Mouse (Mus musculus) intestine, embryonic 15.5 days (tissue): ENCODE measurements around the gene Syncrip. TPM values are rescaled to one million over a fixed set of nuclear protein-coding genes. Genes with fewer than 3 reads are reported as not detected.
A peak's percentile ranks its signal among the peaks of the same experiment; 100 is the strongest.
"Not testable (repeated sequence)": the region's sequence is repeated elsewhere in the genome, so short reads cannot be mapped to it uniquely, and the experiment has no call there.

ENCODE experiments used
- ATAC-seq: fragments of 200-750 bp; cut with Nextera tagmentation; 2 replicates; pipeline ENCODE4 v1.8.0; 2017; ENCODE audit warnings: moderate TSS enrichment, moderate library complexity
- H3K27ac ChIP-seq: fragments of 300-500 bp; sonication (generic); 2 replicates; pipeline ENCODE4 v1.5.1; 2015; ENCODE audit warnings: mild to moderate bottlenecking, inconsistent platforms
- H3K27me3 ChIP-seq: fragments of 300-500 bp; sonication (generic); replicated peaks from 2 replicates; pipeline ENCODE4 v1.6.1; 2015; ENCODE audit warnings: inconsistent platforms
- H3K36me3 ChIP-seq: fragments of 300-500 bp; sonication (generic); 2 replicates; pipeline ENCODE4 v1.6.1; 2015; ENCODE audit warnings: inconsistent platforms
- H3K4me1 ChIP-seq: fragments of 300-500 bp; sonication (generic); replicated peaks from 2 replicates; pipeline ENCODE4 v1.6.1; 2015; ENCODE audit warnings: inconsistent platforms
- H3K4me2 ChIP-seq: fragments of 300-500 bp; sonication (generic); replicated peaks from 2 replicates; pipeline ENCODE4 v1.6.1; 2015; ENCODE audit warnings: mild to moderate bottlenecking, inconsistent platforms
- H3K4me3 ChIP-seq: fragments of 300-500 bp; sonication (generic); replicated peaks from 2 replicates; pipeline ENCODE4 v1.5.1; 2015; ENCODE audit warnings: inconsistent platforms
- H3K9ac ChIP-seq: fragments of 300-500 bp; sonication (generic); 2 replicates; pipeline ENCODE4 v1.6.1; 2015; ENCODE audit warnings: inconsistent platforms
- H3K9me3 ChIP-seq: fragments of 300-500 bp; sonication (generic); 2 replicates; pipeline ENCODE4 v1.6.1; 2016; ENCODE audit warnings: inconsistent platforms
- WGBS: fragments of 180-500 bp; shearing (Covaris S2); methylation state at CpG from one replicate; pipeline ENCODE4 v1.1.7; 2015; 5-methylcytosine and 5-hydroxymethylcytosine counted together
- polyA plus RNA-seq: library from polyadenylated mRNA; unstranded; fragments of >200 nt; fragmentation: Nextera tagmentation; extraction: Ambion mirVana; gene quantifications from 2 replicates; pipeline ENCODE4 v1.2.1, GENCODE M21; 2015

The Syncrip gene
- polyA plus RNA-seq, result 78.3 and 98.9 TPM in 2 replicates

- not testable (repeated sequence) for H3K4me1 ChIP-seq, H3K9me3 ChIP-seq, H3K36me3 ChIP-seq, H3K27me3 ChIP-seq
- Histone ChIP-seq H3K4me2 (peak within 1 kb of the TSS; percentile 63), H3K9ac (peak within 1 kb of the TSS; percentile 96), H3K4me3 (peak within 1 kb of the TSS; percentile 100), H3K27ac (peak within 1 kb of the TSS; percentile 99)
- peak; percentile 96 for ATAC-seq
- under 1% methylated on average over 58 of the region's 68 CpGs for WGBS
These were observed at the start of gene Syncrip for GRCm38 (mm10) chr9:88482230-88482828. Gene Syncrip (minus strand): TSS chr9:88482574.

- ATAC-seq, result no peak
- Histone ChIP-seq H3K9ac (no peak overlapping the region), H3K27me3 (no peaks in the 10 kb centered on the region), H3K27ac (no peak overlapping the region), H3K4me2 (no peak overlapping the region), H3K4me1 (no peaks in the 10 kb centered on the region), H3K4me3 (no peak overlapping the region), H3K9me3 (no peaks in the 10 kb centered on the region), H3K36me3 (no peaks in the 10 kb centered on the region)
- 62% methylated on average over 5 of the region's 5 CpGs for WGBS
These were observed 47.7 kb upstream of the Syncrip start for GRCm38 (mm10) chr9:88529979-88530580.

- H3K27me3 ChIP-seq, result no peaks in the 10 kb centered on the region
- no peaks in the 10 kb centered on the region for H3K9me3 ChIP-seq
- no peak overlapping the region for H3K27ac ChIP-seq
- H3K4me2 ChIP-seq, result no peak overlapping the region
- WGBS, result 80% methylated on average over 3 of the region's 3 CpGs
- H3K4me3 ChIP-seq, result no peak overlapping the region
- no peaks in the 10 kb centered on the region for H3K36me3 ChIP-seq
- no peak overlapping the region for H3K9ac ChIP-seq
- H3K4me1 ChIP-seq, result no peaks in the 10 kb centered on the region
- ATAC-seq, result no peak
These were observed 47.2 kb upstream of the Syncrip start for GRCm38 (mm10) chr9:88529571-88529970.

- no peak for ATAC-seq
- no peaks in the 10 kb centered on the region for H3K27me3 ChIP-seq
- H3K9ac ChIP-seq, result no peak overlapping the region
- WGBS, result 84% methylated on average over 5 of the region's 5 CpGs
- no peak overlapping the region for H3K27ac ChIP-seq
- H3K36me3 ChIP-seq, result no peaks in the 10 kb centered on the region
- H3K4me1 ChIP-seq, result no peaks in the 10 kb centered on the region
- H3K4me3 ChIP-seq, result no peak overlapping the region
- no peaks in the 10 kb centered on the region for H3K9me3 ChIP-seq
- no peak overlapping the region for H3K4me2 ChIP-seq
These were observed 46.4 kb upstream of the Syncrip start for GRCm38 (mm10) chr9:88528736-88529135.

- H3K27me3 ChIP-seq, result no peaks in the 10 kb centered on the region
- no peak overlapping the region for H3K4me3 ChIP-seq
- no peak overlapping the region for H3K27ac ChIP-seq
- H3K4me2 ChIP-seq, result no peak overlapping the region
- 72% methylated on average over 4 of the region's 4 CpGs for WGBS
- no peaks in the 10 kb centered on the region for H3K4me1 ChIP-seq
- no peak overlapping the region for H3K9ac ChIP-seq
- no peaks in the 10 kb centered on the region for H3K36me3 ChIP-seq
- no peaks in the 10 kb centered on the region for H3K9me3 ChIP-seq
- no peak for ATAC-seq
These were observed 45.6 kb upstream of the Syncrip start for GRCm38 (mm10) chr9:88527956-88528355.

GRCm38 (mm10) chr9:88525341-88525740 lies 43.0 kb upstream of the Syncrip start:
- Histone ChIP-seq H3K36me3 (peaks cover 5% of the 10 kb centered on the region; the same call in 1 of the 2 replicates), H3K27me3 (no peaks in the 10 kb centered on the region), H3K4me1 (no peaks in the 10 kb centered on the region), H3K9me3 (no peaks in the 10 kb centered on the region), H3K4me2 (no peak overlapping the region), H3K27ac (no peak overlapping the region), H3K4me3 (no peak overlapping the region), H3K9ac (no peak overlapping the region)
- ATAC-seq, result no peak
- 90% methylated on average over 6 of the region's 6 CpGs for WGBS

GRCm38 (mm10) chr9:88524796-88525195 lies 42.4 kb upstream of the Syncrip start:
- H3K9me3 ChIP-seq, result no peaks in the 10 kb centered on the region
- no peak overlapping the region for H3K9ac ChIP-seq
- H3K4me1 ChIP-seq, result no peaks in the 10 kb centered on the region
- 50% methylated on average over 3 of the region's 3 CpGs for WGBS
- H3K27ac ChIP-seq, result no peak overlapping the region
- no peaks in the 10 kb centered on the region for H3K27me3 ChIP-seq
- H3K4me2 ChIP-seq, result no peak overlapping the region
- no peak for ATAC-seq
- H3K4me3 ChIP-seq, result no peak overlapping the region
- H3K36me3 ChIP-seq, result peaks cover 5% of the 10 kb centered on the region; the same call in 1 of the 2 replicates

- Histone ChIP-seq H3K27me3 (no peaks in the 10 kb centered on the region), H3K27ac (no peak overlapping the region), H3K36me3 (peaks cover 5% of the 10 kb centered on the region; the same call in 1 of the 2 replicates), H3K9me3 (no peaks in the 10 kb centered on the region), H3K4me2 (no peak overlapping the region), H3K9ac (no peak overlapping the region), H3K4me3 (no peak overlapping the region), H3K4me1 (no peaks in the 10 kb centered on the region)
- ATAC-seq, result no peak
- 88% methylated on average over 2 of the region's 2 CpGs for WGBS
These were observed 42.0 kb upstream of the Syncrip start for GRCm38 (mm10) chr9:88524367-88524766.

GRCm38 (mm10) chr9:88523335-88523668 lies 40.9 kb upstream of the Syncrip start:
- Histone ChIP-seq H3K36me3 (peaks cover 5% of the 10 kb centered on the region; the same call in 1 of the 2 replicates), H3K4me1 (no peaks in the 10 kb centered on the region), H3K27me3 (no peaks in the 10 kb centered on the region), H3K9ac (peak overlapping the region; percentile 67), H3K9me3 (no peaks in the 10 kb centered on the region), H3K4me2 (peak overlapping the region; percentile 83), H3K27ac (peak overlapping the region; percentile 91), H3K4me3 (peak overlapping the region; percentile 68)
- no peak for ATAC-seq
- 2% methylated on average over 16 of the region's 16 CpGs for WGBS

- ATAC-seq, result peak; percentile 93
- peak overlapping the region; percentile 83 for H3K4me2 ChIP-seq
- H3K4me1 ChIP-seq, result no peaks in the 10 kb centered on the region
- H3K9me3 ChIP-seq, result no peaks in the 10 kb centered on the region
- peak overlapping the region; percentile 68 for H3K4me3 ChIP-seq
- H3K27ac ChIP-seq, result peak overlapping the region; percentile 91
- H3K36me3 ChIP-seq, result peaks cover 5% of the 10 kb centered on the region; the same call in 1 of the 2 replicates
- peak overlapping the region; percentile 83 for H3K9ac ChIP-seq
- WGBS, result under 1% methylated on average over 69 of the region's 69 CpGs
- no peaks in the 10 kb centered on the region for H3K27me3 ChIP-seq
These were observed 40.4 kb upstream of the Syncrip start for GRCm38 (mm10) chr9:88522569-88523334.

- Histone ChIP-seq H3K4me2 (peak overlapping the region; percentile 51), H3K9me3 (no peaks in the 10 kb centered on the region)
- ATAC-seq, result no peak
These were observed 39.7 kb upstream of the Syncrip start for GRCm38 (mm10) chr9:88521961-88522568.

GRCm38 (mm10) chr9:88520849-88521483 lies 38.6 kb upstream of the Syncrip start:
- WGBS, result 20% methylated on average over 4 of the region's 4 CpGs

More at GRCm38 (mm10) chr9:88521961-88522568, 39.7 kb upstream of the Syncrip start:
- no peaks in the 10 kb centered on the region for H3K4me1 ChIP-seq
- no peaks in the 10 kb centered on the region for H3K27me3 ChIP-seq
- H3K27ac ChIP-seq, result peak overlapping the region; percentile 88
- peak overlapping the region; percentile 83 for H3K9ac ChIP-seq
- under 1% methylated on average over 10 of the region's 10 CpGs for WGBS
- peaks cover 5% of the 10 kb centered on the region; the same call in 1 of the 2 replicates for H3K36me3 ChIP-seq
- peak overlapping the region; percentile 68 for H3K4me3 ChIP-seq

More at GRCm38 (mm10) chr9:88520849-88521483, 38.6 kb upstream of the Syncrip start:
- no peak for ATAC-seq
- Histone ChIP-seq H3K4me3 (peak overlapping the region; percentile 68), H3K27ac (no peak overlapping the region), H3K9ac (0 out of 2 replicates have a peak overlapping the region, but pooled peaks have one; percentile 13), H3K27me3 (no peaks in the 10 kb centered on the region), H3K4me2 (peak overlapping the region; percentile 51), H3K36me3 (peaks cover 5% of the 10 kb centered on the region; the same call in 1 of the 2 replicates), H3K9me3 (no peaks in the 10 kb centered on the region), H3K4me1 (no peaks in the 10 kb centered on the region)
